Mouse (Mus musculus) limb, embryonic 13.5 days (tissue): ENCODE measurements at regions not wholly inside any gene's neighbourhood (a gene's known extent, or its start where the extent isn't known, plus 50 kb on each side); places are given as distances from the start of the nearest gene placed in this dataset.

ENCODE experiments used
- ATAC-seq: fragments of 200-750 bp; cut with Nextera tagmentation; 2 replicates; pipeline ENCODE4 v1.8.0; 2017; ENCODE audit warnings: low read depth, moderate number of reproducible peaks, moderate TSS enrichment; ENCODE audit not compliant: low FRiP score
- H3K27ac ChIP-seq: fragments of 300-500 bp; sonication (generic); 2 replicates; pipeline ENCODE4 v1.5.1; 2015; ENCODE audit warnings: inconsistent platforms, mild to moderate bottlenecking, moderate library complexity
- H3K27me3 ChIP-seq: fragments of 300-500 bp; sonication (generic); 2 replicates; pipeline ENCODE4 v1.6.1; 2015; ENCODE audit warnings: mild to moderate bottlenecking, inconsistent platforms
- H3K36me3 ChIP-seq: fragments of 300-500 bp; sonication (generic); 2 replicates; pipeline ENCODE4 v1.6.1; 2015; ENCODE audit warnings: inconsistent platforms, mild to moderate bottlenecking, moderate library complexity
- H3K4me1 ChIP-seq: fragments of 300-500 bp; sonication (generic); 2 replicates; pipeline ENCODE4 v1.6.1; 2015; ENCODE audit warnings: inconsistent platforms
- H3K4me2 ChIP-seq: fragments of 300-500 bp; sonication (generic); replicated peaks from 2 replicates; pipeline ENCODE4 v1.6.1; 2015; ENCODE audit warnings: inconsistent platforms, mild to moderate bottlenecking, moderate library complexity
- H3K4me3 ChIP-seq: fragments of 300-500 bp; sonication (generic); 2 replicates; pipeline ENCODE4 v1.5.1; 2015; ENCODE audit warnings: moderate library complexity, mild to moderate bottlenecking, inconsistent platforms
- H3K9ac ChIP-seq: fragments of 300-500 bp; sonication (generic); 2 replicates; pipeline ENCODE4 v1.6.1; 2015; ENCODE audit warnings: mild to moderate bottlenecking, inconsistent platforms
- H3K9me3 ChIP-seq: fragments of 300-500 bp; sonication (generic); 2 replicates; pipeline ENCODE4 v1.6.1; 2016; ENCODE audit warnings: inconsistent platforms
- WGBS: fragments of 180-500 bp; shearing (Covaris S2); methylation state at CpG from one replicate; pipeline ENCODE4 v1.1.7; 2015; 5-methylcytosine and 5-hydroxymethylcytosine counted together

- H3K9ac ChIP-seq = no peak overlapping the region
- no peak overlapping the region for H3K4me3 ChIP-seq
- H3K36me3 ChIP-seq = no peaks in the 10 kb centered on the region
- peak; percentile 69 for ATAC-seq
- 5% methylated on average over 3 of the region's 3 CpGs for WGBS
- H3K4me1 ChIP-seq = peaks cover 12% of the 10 kb centered on the region
- H3K27ac ChIP-seq = no peak overlapping the region
- 0 out of 2 replicates have a peak, but pooled peaks cover 1% of the 10 kb centered on the region for H3K27me3 ChIP-seq
- H3K9me3 ChIP-seq = no peaks in the 10 kb centered on the region
- no peak overlapping the region for H3K4me2 ChIP-seq
Measured at GRCm38 (mm10) chr14:72042112-72042880, 449.3 kb downstream of the Gm9195 start.

DNA sequence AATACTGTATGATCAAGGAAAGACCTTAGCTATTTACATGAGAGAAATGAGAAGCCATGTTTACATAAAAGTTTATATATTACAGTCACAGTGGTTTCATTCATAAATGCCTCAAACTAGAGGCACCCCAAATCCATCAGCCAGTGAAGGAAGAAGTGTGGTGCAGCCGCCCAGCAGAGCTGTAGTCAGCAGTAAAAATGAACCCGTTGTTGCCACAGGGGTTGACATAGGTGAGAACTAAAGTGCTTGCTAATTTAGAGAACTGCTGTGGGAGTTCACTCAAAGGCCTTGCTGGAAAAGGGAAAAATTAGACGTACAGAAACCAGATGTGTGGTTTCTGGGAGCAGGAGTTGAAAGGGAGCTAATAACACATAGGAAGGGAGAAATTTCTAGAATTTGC, 461.2 kb downstream of the Gm9195 start:
- peaks cover 16% of the 10 kb centered on the region for H3K4me1 ChIP-seq
- H3K9ac ChIP-seq = no peak overlapping the region
- 20% methylated on average over 3 of the region's 3 CpGs for WGBS
- H3K27ac ChIP-seq = no peak overlapping the region
- peak; percentile 89 for ATAC-seq
- no peaks in the 10 kb centered on the region; the same call in 1 of the 2 replicates for H3K27me3 ChIP-seq
- H3K4me3 ChIP-seq = no peak overlapping the region
- no peaks in the 10 kb centered on the region for H3K36me3 ChIP-seq
- no peaks in the 10 kb centered on the region for H3K9me3 ChIP-seq
- H3K4me2 ChIP-seq = no peak overlapping the region

DNA sequence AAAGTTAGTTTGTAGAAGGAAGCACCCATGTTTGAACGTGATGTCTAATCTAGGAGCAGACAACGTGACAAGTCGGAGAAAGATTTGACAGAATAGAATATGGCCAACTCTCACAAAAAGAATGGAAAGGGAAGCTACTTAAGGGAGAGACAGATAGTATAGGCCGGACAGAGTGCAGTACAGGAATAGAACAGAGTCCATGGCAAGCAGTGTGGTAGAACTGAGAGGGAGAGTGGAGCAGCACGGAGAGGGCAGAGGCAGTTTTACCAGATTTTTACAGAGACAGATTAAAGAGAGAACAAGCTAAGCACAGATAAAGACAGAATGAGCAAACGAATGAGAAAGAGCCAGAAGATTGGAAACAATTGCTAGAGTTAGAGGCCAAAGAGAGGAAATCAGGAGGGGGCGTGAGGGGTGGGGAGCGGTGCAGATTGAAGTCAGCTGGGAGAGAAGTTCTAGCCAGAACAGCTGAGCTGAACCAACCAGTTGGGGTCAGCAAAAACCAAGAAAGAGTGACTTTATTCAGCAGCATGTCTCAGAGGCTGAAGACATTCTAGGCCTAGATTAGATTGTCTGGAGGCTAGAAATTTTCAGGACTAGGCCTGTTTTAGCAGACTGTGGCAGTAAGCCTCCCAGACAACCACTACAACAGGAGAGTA, 464.1 kb downstream of the Gm9195 start:
- H3K4me1 ChIP-seq = peaks cover 16% of the 10 kb centered on the region
- no peaks in the 10 kb centered on the region for H3K27me3 ChIP-seq
- ATAC-seq = no peak
- H3K27ac ChIP-seq = no peak overlapping the region
- no peak overlapping the region for H3K9ac ChIP-seq
- H3K9me3 ChIP-seq = no peaks in the 10 kb centered on the region
- no peak overlapping the region for H3K4me3 ChIP-seq
- no peaks in the 10 kb centered on the region for H3K36me3 ChIP-seq
- no peak overlapping the region for H3K4me2 ChIP-seq
- WGBS = 68% methylated on average over 8 of the region's 8 CpGs

DNA sequence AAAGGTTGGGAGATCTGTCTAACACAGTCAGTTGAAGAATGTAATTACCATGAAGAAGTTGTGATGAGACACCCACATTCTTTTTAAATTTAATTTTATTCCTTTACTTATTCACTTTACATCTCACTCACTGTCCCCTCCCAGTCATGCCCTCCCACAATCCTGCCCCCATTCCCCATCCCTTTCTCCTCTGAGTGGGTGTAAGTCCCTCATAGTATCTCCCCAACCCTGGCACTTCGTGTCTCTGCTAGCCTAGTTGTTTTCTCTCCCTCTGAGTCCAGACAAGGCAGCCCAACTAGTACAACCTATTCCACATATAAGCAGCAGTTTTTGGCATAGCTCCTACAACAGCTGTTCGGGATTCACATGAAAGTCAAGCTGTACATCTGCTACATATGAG, 487.3 kb downstream of the Gm9195 start:
- Histone ChIP-seq H3K36me3 (no peaks in the 10 kb centered on the region), H3K9ac (no peak overlapping the region), H3K4me1 (peaks cover 15% of the 10 kb centered on the region), H3K27ac (no peak overlapping the region), H3K4me2 (no peak overlapping the region), H3K4me3 (no peak overlapping the region), H3K9me3 (no peaks in the 10 kb centered on the region), H3K27me3 (no peaks in the 10 kb centered on the region; the same call in 1 of the 2 replicates)
- 74% methylated on average over 2 of the region's 2 CpGs for WGBS
- ATAC-seq = no peak

DNA sequence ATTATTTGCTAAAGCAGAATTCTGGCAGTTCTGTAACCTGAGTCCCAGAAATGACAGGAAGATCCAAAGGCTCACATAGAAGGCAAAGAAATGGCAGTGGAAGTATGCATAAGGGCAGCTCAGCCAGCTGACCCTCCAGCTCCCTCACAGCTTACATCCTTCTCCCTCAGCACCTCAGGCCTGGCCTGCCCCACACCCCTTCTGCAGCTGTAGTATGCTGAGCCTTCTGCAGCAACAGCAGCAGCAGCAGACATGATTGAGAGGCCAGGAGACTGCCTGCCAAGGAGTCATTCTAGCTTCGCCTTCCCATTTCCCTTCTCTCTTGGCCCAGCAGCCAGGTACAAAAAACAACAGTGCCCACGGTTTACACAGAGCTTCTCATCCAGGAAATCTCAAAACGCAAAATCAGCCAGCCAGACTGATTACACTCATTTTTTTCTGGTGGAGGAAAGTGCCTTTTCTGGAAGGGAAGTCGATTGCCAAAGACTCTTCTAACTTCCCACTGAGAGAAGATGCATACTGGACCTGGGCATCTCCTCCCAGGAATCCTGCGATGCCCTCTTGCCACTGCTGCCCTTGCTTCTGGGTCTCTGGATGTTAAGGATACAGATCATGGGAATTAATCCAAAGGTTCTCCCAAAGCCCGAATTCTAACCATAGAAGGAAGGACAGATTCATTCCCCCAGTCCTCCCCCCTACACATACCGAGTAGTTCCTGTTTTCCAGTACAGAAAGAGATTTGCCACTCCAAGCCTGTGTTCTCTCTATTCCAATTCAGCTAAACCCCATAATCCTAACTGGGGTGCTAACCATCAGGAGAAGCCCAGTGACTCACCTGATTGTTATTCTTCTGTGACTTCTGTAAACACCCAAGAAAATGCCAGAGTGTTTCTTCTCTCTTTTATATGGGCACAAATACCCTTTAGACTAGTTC, 489.2 kb downstream of the Gm9195 start:
- 55% methylated on average over 7 of the region's 7 CpGs for WGBS
- Histone ChIP-seq H3K36me3 (no peaks in the 10 kb centered on the region), H3K4me1 (peaks cover 15% of the 10 kb centered on the region), H3K27me3 (no peaks in the 10 kb centered on the region; the same call in 1 of the 2 replicates), H3K9me3 (no peaks in the 10 kb centered on the region), H3K9ac (no peak overlapping the region), H3K4me2 (no peak overlapping the region), H3K4me3 (no peak overlapping the region), H3K27ac (no peak overlapping the region)
- no peak for ATAC-seq

DNA sequence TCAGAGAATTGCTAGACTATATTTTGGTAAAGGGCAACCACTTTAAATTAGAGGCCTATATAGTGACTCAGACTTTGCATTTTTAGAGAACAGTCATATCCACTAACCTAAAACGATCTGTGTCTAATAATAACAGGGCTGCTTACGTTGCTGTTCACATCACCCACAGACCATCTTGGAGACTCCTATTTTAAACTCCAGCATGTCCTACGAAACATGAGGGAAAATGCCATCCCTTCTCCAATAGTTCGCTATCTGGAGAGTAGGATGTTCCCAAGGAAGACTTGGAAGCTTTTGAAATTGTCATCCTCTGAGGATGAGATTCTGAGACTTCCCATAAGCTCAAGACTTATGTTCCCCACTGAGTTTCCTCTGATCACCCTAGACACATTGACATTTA, 518.6 kb downstream of the Gm9195 start:
- H3K9me3 ChIP-seq = no peaks in the 10 kb centered on the region
- H3K27me3 ChIP-seq = no peaks in the 10 kb centered on the region
- no peaks in the 10 kb centered on the region for H3K4me1 ChIP-seq
- no peak overlapping the region for H3K4me3 ChIP-seq
- no peak overlapping the region for H3K27ac ChIP-seq
- WGBS = 87% methylated on average over 4 of the region's 4 CpGs
- no peak overlapping the region for H3K9ac ChIP-seq
- ATAC-seq = no peak
- H3K36me3 ChIP-seq = no peaks in the 10 kb centered on the region
- H3K4me2 ChIP-seq = no peak overlapping the region

DNA sequence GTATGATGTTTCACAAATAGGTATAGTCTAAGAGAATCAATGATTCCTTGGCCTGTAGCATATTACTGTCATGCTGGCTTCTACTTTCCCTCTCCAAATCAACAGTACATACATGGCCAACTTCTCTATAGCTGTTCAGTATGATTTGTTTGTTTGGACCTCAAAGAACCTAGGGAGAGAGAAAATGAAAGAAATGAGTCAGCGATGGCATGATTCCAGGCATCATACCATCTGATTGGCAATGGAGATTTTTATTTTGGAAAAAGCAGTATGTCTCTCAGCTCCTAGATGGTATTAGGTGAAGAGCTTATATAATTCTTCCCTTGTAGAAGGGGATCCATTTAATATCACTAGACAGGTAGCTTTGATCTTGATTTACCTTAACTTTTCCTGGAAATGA, 519.1 kb downstream of the Gm9195 start:
- WGBS = 100% methylated on average over 1 of the region's 1 CpGs
- no peak overlapping the region for H3K4me2 ChIP-seq
- no peak overlapping the region for H3K9ac ChIP-seq
- no peaks in the 10 kb centered on the region for H3K27me3 ChIP-seq
- no peak for ATAC-seq
- H3K36me3 ChIP-seq = no peaks in the 10 kb centered on the region
- no peak overlapping the region for H3K4me3 ChIP-seq
- no peaks in the 10 kb centered on the region for H3K9me3 ChIP-seq
- no peak overlapping the region for H3K27ac ChIP-seq
- H3K4me1 ChIP-seq = no peaks in the 10 kb centered on the region

GRCm38 (mm10) chr14:71967646-71968045, 524.0 kb downstream of the Gm9195 start:
- Histone ChIP-seq H3K4me2 (no peak overlapping the region), H3K27ac (no peak overlapping the region), H3K9me3 (no peaks in the 10 kb centered on the region), H3K27me3 (no peaks in the 10 kb centered on the region), H3K9ac (no peak overlapping the region), H3K4me3 (no peak overlapping the region), H3K36me3 (no peaks in the 10 kb centered on the region), H3K4me1 (0 out of 2 replicates have a peak, but pooled peaks cover 3% of the 10 kb centered on the region)
- WGBS = 70% methylated on average over 6 of the region's 6 CpGs
- no peak for ATAC-seq

DNA sequence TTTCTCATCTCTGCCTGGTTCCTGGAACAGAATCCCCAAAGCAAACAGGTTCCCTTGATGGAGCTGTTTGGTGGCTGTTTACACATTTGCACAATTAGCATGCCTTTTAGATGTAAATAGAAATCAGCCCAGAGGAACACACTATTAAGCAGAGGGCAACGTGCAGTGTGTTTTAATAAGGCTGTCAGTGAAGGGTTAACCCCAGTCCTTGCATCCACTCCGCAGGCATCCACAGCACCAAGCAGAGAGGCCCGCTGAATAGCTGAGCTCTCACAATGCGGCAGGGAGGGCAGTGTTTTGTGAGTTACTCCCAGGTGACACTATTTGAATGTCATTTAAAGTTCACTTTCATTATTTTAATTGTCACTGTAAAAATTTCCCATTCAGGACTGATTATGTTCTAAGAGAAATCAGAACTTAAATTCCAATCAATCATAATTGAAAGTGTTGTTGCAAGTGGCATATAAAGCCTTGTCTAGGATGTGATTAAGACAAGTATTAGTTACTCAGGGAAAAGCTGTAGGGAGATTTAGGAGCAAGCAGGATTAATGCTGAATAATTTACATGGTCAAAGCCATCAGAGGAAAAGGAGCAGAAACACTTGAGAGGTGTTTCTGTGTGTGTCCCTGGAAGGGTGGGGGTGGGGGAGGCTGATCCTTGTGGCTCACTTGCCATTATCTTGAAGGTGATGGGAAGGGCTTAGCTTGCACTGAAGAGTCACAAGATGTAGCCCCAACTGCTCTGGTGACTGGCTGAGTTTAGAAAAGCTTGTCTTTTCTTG, 528.1 kb downstream of the Gm9195 start:
- no peak overlapping the region for H3K4me2 ChIP-seq
- 0 out of 2 replicates have a peak, but pooled peaks cover 3% of the 10 kb centered on the region for H3K4me1 ChIP-seq
- H3K27me3 ChIP-seq = no peaks in the 10 kb centered on the region
- ATAC-seq = no peak
- H3K9ac ChIP-seq = no peak overlapping the region
- no peaks in the 10 kb centered on the region for H3K9me3 ChIP-seq
- no peak overlapping the region for H3K4me3 ChIP-seq
- no peaks in the 10 kb centered on the region for H3K36me3 ChIP-seq
- no peak overlapping the region for H3K27ac ChIP-seq
- WGBS = 2% methylated on average over 4 of the region's 4 CpGs

GRCm38 (mm10) chr14:71948701-71949100, 542.9 kb downstream of the Gm9195 start:
- Histone ChIP-seq H3K4me3 (no peak overlapping the region), H3K9ac (no peak overlapping the region), H3K27me3 (no peaks in the 10 kb centered on the region), H3K27ac (no peak overlapping the region), H3K36me3 (no peaks in the 10 kb centered on the region), H3K4me1 (no peaks in the 10 kb centered on the region), H3K9me3 (no peaks in the 10 kb centered on the region), H3K4me2 (no peak overlapping the region)
- WGBS = 95% methylated on average over 2 of the region's 2 CpGs
- ATAC-seq = no peak

DNA sequence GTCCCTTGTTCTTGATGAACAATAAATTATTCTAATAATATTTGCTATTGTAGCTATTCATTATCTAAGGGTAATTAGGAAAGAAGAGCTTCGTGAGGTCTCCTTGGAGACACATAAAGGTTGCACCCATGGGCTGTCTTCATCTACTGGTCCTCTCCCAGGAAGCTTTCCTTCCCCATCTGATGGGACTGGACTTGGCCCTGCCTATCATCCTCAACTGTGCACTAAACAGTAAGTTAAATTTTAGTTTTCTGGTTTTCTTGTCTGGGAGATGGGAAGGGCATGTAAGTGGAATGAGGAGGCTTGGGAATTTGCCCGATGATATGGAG, 554.5 kb downstream of the Gm9195 start:
- 87% methylated on average over 2 of the region's 2 CpGs for WGBS
- H3K9me3 ChIP-seq = no peaks in the 10 kb centered on the region
- H3K36me3 ChIP-seq = no peaks in the 10 kb centered on the region
- H3K4me1 ChIP-seq = no peaks in the 10 kb centered on the region
- no peak for ATAC-seq
- no peak overlapping the region for H3K4me3 ChIP-seq
- H3K4me2 ChIP-seq = no peak overlapping the region
- H3K9ac ChIP-seq = no peak overlapping the region
- H3K27ac ChIP-seq = no peak overlapping the region
- no peaks in the 10 kb centered on the region for H3K27me3 ChIP-seq
